Mouse (Mus musculus): ENCODE measurements around the gene F11r. TPM values are rescaled to one million over a fixed set of nuclear protein-coding genes. Genes with fewer than 3 reads are reported as not detected.

Gene F11r
- polyA plus RNA-seq, 1 experiment from 2014 or later: 34.2 TPM

DNA sequence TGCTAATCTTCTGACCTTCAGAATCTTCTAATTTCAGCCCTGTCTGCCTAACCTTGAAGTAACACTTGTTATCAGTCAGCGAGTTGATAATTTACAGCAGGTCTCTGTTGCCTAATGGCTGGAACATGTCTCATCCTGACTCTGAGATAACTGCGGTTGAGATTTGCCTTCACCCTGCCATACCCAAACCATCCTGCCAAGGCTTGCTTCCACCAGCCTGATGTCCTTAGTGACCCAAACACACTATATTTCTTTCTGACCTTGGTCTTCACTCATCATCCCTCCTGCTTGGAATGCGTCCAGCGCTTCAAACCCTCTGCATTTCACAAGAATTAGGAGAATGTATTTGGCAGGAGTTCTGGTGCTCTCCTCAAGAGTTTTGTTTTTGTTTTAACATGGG is 12.2 kb upstream of the F11r start:
- H3K27ac ChIP-seq (ENCODE audit: low read length): no peak overlapping the region
- no peaks in the 10 kb centered on the region for H3K9me3 ChIP-seq (replicated peaks; ENCODE audit: control insufficient read depth, low read length)
- peaks cover 2% of the 10 kb centered on the region; the same call in 1 of the 2 replicates for H3K4me1 ChIP-seq (ENCODE audit: control insufficient read depth, low read depth, low read length)
- WGBS (ENCODE audit: insufficient replicate concordance): 57% methylated on average over 4 of the region's 4 CpGs
- H3K4me2 ChIP-seq (ENCODE audit: low read depth, low read length): no peak overlapping the region
- H3K27me3 ChIP-seq (ENCODE audit: control insufficient read depth, insufficient read depth, low read depth, low read length): no peaks in the 10 kb centered on the region
- no peak overlapping the region for H3K4me3 ChIP-seq (ENCODE audit: low read depth, low read length)
- no peak overlapping the region for H3K9ac ChIP-seq (ENCODE audit: low read depth, low read length)
- H3K36me3 ChIP-seq (ENCODE audit: control insufficient read depth, insufficient read depth): no peaks in the 10 kb centered on the region
- peak; percentile 39 for ATAC-seq (ENCODE audit: low read depth)

DNA sequence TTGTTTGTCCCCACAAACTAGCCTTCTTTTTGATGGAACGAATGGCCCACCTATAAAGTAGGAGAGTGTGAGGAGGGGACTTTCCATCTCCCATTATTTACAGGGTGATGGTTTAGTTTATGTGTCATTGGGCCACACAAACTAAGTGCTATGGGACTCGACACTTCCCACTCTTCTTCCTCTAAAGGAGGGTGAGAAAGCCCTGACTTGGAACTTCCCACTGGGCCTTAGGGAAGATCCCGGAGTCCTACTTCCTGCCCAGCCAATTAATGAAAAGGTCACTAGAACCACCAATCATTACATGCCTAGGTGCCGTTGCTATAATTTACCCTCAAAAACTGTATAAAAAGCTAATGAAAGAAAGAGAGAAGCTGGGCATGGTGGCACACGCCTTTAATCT is 5.2 kb upstream of the F11r start:
- no peak overlapping the region for H3K4me2 ChIP-seq (ENCODE audit: low read depth, low read length)
- H3K4me1 ChIP-seq (ENCODE audit: control insufficient read depth, low read depth, low read length): no peaks in the 10 kb centered on the region; the same call in 1 of the 2 replicates
- H3K9me3 ChIP-seq (replicated peaks; ENCODE audit: control insufficient read depth, low read length): no peaks in the 10 kb centered on the region
- no peak overlapping the region for H3K27ac ChIP-seq (ENCODE audit: low read length)
- no peak overlapping the region for H3K4me3 ChIP-seq (ENCODE audit: low read depth, low read length)
- 43% methylated on average over 5 of the region's 5 CpGs for WGBS (ENCODE audit: insufficient replicate concordance)
- no peak for ATAC-seq (ENCODE audit: low read depth)
- no peaks in the 10 kb centered on the region for H3K36me3 ChIP-seq (ENCODE audit: control insufficient read depth, insufficient read depth)
- H3K9ac ChIP-seq (ENCODE audit: low read depth, low read length): no peak overlapping the region
- peaks cover 12% of the 10 kb centered on the region for H3K27me3 ChIP-seq (ENCODE audit: control insufficient read depth, insufficient read depth, low read depth, low read length)

DNA sequence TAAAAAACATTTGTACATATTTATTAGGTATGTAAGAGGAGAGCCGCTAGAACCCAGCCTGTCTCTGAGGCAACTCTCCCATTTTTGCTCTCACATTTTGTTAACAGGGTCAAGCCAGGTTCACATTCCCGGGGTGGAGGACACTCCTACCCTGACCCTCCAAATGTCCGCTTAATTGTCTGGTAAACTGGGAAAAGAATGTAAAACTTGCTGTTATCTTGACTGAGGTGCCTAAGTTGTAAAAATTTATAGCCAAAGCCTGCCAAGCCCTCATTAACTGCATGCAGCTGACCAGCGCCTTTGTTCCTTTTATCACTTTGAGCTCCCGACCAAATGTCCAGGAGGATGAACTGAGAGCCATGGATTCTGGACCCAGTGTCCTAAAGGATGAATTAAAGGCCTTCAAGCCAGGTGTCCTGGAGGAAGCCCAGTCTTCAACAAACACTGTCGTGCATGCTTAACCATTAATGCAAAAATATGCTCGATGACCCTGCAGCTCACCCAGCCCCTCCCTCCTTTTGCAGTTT is 2.0 kb upstream of the F11r start:
- peaks cover 39% of the 10 kb centered on the region for H3K27me3 ChIP-seq (ENCODE audit: control insufficient read depth, insufficient read depth, low read depth, low read length)
- ATAC-seq (ENCODE audit: low read depth): no peak

DNA sequence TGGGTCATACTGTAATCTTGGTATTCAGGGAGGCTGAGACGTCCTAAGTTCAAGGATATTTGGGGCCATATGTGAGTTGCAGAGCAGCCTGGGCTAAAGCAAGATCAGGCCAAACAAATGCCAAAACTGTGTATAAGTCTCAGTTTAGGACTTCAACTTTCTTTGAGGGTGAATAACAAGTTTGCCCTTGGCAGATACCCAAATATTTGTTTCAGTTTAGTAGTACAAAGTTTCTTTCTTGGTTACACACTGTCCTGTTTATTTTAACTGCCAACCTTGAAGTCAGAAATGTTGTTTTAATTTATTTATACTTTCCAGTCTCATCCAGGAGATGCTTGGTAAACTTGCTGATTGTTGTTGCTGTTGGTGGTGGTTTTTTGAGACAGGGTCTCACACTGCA is 1.4 kb upstream of the F11r start:
- ATAC-seq (ENCODE audit: low read depth): no peak
- H3K4me1 ChIP-seq (ENCODE audit: control insufficient read depth, low read depth, low read length): peaks cover 2% of the 10 kb centered on the region
- 52% methylated on average over 1 of the region's 1 CpGs for WGBS (ENCODE audit: insufficient replicate concordance)
- H3K9ac ChIP-seq (ENCODE audit: low read depth, low read length): no peak overlapping the region
- no peak overlapping the region for H3K27ac ChIP-seq (ENCODE audit: low read length)
- no peak overlapping the region for H3K4me3 ChIP-seq (ENCODE audit: low read depth, low read length)
- H3K36me3 ChIP-seq (ENCODE audit: control insufficient read depth, insufficient read depth): no peaks in the 10 kb centered on the region
- no peak overlapping the region for H3K4me2 ChIP-seq (ENCODE audit: low read depth, low read length)
- H3K9me3 ChIP-seq (replicated peaks; ENCODE audit: control insufficient read depth, low read length): no peaks in the 10 kb centered on the region
- H3K27me3 ChIP-seq (ENCODE audit: control insufficient read depth, insufficient read depth, low read depth, low read length): peaks cover 41% of the 10 kb centered on the region

More for the DNA sequence above, 2.0 kb upstream of the F11r start:
- no peak overlapping the region for H3K9ac ChIP-seq (ENCODE audit: low read depth, low read length)
- no peak overlapping the region for H3K27ac ChIP-seq (ENCODE audit: low read length)
- no peaks in the 10 kb centered on the region for H3K36me3 ChIP-seq (ENCODE audit: control insufficient read depth, insufficient read depth)
- H3K4me2 ChIP-seq (ENCODE audit: low read depth, low read length): no peak overlapping the region
- H3K9me3 ChIP-seq (replicated peaks; ENCODE audit: control insufficient read depth, low read length): no peaks in the 10 kb centered on the region
- peaks cover 2% of the 10 kb centered on the region for H3K4me1 ChIP-seq (ENCODE audit: control insufficient read depth, low read depth, low read length)
- WGBS (ENCODE audit: insufficient replicate concordance): 43% methylated on average over 7 of the region's 7 CpGs
- H3K4me3 ChIP-seq (ENCODE audit: low read depth, low read length): no peak overlapping the region

DNA sequence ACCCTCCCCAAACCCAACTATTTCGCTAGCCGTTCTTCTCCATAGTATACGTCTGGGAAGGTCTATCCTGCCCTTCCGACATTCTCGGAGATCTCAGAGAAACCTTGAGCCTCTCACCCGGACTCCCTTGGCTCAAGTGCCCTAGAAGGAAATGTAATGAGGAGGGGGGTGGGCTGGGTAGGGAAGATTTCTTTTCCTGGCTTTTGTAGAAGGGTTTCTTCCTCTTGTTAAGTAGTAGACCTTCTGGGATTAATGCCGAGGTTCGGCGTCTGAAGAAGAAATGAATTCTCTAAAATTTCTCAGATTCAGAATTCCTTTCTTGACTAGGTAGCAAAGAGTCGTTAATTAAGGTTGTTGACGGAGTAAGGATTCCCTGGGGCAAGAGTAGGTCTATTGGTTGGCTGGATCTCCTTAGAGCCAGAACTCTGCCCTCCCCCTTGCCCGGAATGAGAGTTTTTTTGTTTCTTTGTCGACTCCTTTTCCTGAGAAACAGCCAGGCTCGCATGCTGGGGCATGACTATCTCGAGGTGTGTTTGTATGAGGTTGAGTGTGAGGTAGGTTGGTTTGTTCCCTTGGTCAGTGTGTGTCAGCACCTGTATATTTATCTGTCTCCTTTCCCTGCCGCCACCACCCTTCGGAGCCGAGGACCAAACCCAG is 807 bp downstream of the F11r start:
- Histone ChIP-seq H3K4me2 (ENCODE audit: low read depth, low read length) (peak overlapping the region; percentile 37), H3K9me3 (replicated peaks; ENCODE audit: control insufficient read depth, low read length) (no peaks in the 10 kb centered on the region), H3K9ac (ENCODE audit: low read depth, low read length) (peak overlapping the region; percentile 8), H3K4me3 (ENCODE audit: low read depth, low read length) (peak overlapping the region; percentile 51), H3K27me3 (ENCODE audit: control insufficient read depth, insufficient read depth, low read depth, low read length) (peaks cover 41% of the 10 kb centered on the region), H3K4me1 (ENCODE audit: control insufficient read depth, low read depth, low read length) (peaks cover 13% of the 10 kb centered on the region), H3K36me3 (ENCODE audit: control insufficient read depth, insufficient read depth) (no peaks in the 10 kb centered on the region), H3K27ac (ENCODE audit: low read length) (peak overlapping the region; percentile 68; the same call in 1 of the 2 replicates)
- whole genome bisulfite sequencing (ENCODE audit: insufficient replicate concordance): 4% methylated on average over 18 of the region's 18 CpGs
- ATAC-seq (ENCODE audit: low read depth): no peak

DNA sequence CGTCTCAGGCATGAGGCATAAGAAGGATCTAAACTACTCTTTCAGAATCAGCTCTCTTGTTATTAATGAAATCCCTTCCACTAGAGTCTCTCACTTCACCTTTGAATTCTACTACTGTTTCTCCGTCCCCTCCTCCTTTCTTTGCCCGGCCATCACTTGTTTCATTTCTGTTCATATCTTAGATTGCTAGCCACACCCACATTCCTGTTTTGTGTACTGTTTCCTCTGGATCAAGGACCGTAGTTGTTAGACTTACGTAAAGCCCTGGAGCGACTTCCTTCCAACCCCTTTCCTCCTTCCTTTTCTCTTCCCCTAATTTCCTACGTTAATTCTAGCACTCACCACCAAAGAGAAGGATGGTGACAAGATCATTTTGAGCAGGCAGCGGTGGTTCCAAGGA is 1.7 kb downstream of the F11r start:
- ATAC-seq (ENCODE audit: low read depth): no peak
- WGBS (ENCODE audit: insufficient replicate concordance): 19% methylated on average over 8 of the region's 8 CpGs
- H3K36me3 ChIP-seq (ENCODE audit: control insufficient read depth, insufficient read depth): no peaks in the 10 kb centered on the region
- peaks cover 41% of the 10 kb centered on the region for H3K27me3 ChIP-seq (ENCODE audit: control insufficient read depth, insufficient read depth, low read depth, low read length)
- peak overlapping the region; percentile 51 for H3K4me3 ChIP-seq (ENCODE audit: low read depth, low read length)
- no peak overlapping the region for H3K9ac ChIP-seq (ENCODE audit: low read depth, low read length)
- H3K27ac ChIP-seq (ENCODE audit: low read length): no peak overlapping the region
- H3K4me2 ChIP-seq (ENCODE audit: low read depth, low read length): peak overlapping the region; percentile 38
- H3K4me1 ChIP-seq (ENCODE audit: control insufficient read depth, low read depth, low read length): peaks cover 13% of the 10 kb centered on the region
- no peaks in the 10 kb centered on the region; the same call in 1 of the 2 replicates for H3K9me3 ChIP-seq (replicated peaks; ENCODE audit: control insufficient read depth, low read length)

DNA sequence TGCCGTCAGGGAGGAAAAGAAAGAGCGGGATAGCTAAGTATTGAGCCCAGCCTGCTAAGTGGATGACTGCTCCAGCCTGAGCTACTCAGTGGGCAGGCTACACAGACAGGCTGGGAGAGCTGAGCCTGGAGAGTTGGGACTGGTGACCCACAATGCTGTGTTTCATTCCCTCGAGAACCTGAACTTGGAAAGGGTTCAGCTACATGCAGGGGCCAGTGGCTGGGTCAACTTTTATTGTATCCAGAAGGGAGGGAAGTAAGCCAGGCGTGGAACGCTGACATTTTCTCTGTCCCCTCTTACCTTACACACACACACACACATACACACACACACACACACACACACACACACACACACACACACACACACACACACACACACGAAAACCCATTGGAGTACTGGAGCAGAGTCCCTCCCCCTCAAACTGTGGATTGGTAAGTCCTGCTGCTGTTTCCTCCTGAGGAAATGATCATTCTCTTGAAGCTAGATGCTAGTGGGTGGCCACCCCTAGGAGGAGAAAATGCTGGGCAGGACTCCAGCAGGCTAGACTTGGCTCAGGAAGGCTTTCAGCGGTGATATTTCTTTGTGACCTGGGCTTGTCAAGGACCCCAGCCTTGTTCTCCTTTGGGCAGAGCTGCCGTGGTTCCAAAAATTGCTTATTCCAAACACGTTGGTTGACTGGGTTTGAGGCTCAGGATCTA is 2.8 kb downstream of the F11r start:
- Histone ChIP-seq H3K9ac (ENCODE audit: low read depth, low read length) (peak overlapping the region; percentile 18; the same call in 1 of the 2 replicates), H3K4me3 (ENCODE audit: low read depth, low read length) (peak overlapping the region; percentile 27; the same call in 1 of the 2 replicates), H3K9me3 (replicated peaks; ENCODE audit: control insufficient read depth, low read length) (no peaks in the 10 kb centered on the region; the same call in 1 of the 2 replicates), H3K36me3 (ENCODE audit: control insufficient read depth, insufficient read depth) (no peaks in the 10 kb centered on the region), H3K27me3 (ENCODE audit: control insufficient read depth, insufficient read depth, low read depth, low read length) (peaks cover 40% of the 10 kb centered on the region), H3K4me1 (ENCODE audit: control insufficient read depth, low read depth, low read length) (peaks cover 13% of the 10 kb centered on the region), H3K4me2 (ENCODE audit: low read depth, low read length) (peak overlapping the region; percentile 38), H3K27ac (ENCODE audit: low read length) (peak overlapping the region; percentile 41; the same call in 1 of the 2 replicates)
- 15% methylated on average over 8 of the region's 9 CpGs for WGBS (ENCODE audit: insufficient replicate concordance)
- no peak for ATAC-seq (ENCODE audit: low read depth)

DNA sequence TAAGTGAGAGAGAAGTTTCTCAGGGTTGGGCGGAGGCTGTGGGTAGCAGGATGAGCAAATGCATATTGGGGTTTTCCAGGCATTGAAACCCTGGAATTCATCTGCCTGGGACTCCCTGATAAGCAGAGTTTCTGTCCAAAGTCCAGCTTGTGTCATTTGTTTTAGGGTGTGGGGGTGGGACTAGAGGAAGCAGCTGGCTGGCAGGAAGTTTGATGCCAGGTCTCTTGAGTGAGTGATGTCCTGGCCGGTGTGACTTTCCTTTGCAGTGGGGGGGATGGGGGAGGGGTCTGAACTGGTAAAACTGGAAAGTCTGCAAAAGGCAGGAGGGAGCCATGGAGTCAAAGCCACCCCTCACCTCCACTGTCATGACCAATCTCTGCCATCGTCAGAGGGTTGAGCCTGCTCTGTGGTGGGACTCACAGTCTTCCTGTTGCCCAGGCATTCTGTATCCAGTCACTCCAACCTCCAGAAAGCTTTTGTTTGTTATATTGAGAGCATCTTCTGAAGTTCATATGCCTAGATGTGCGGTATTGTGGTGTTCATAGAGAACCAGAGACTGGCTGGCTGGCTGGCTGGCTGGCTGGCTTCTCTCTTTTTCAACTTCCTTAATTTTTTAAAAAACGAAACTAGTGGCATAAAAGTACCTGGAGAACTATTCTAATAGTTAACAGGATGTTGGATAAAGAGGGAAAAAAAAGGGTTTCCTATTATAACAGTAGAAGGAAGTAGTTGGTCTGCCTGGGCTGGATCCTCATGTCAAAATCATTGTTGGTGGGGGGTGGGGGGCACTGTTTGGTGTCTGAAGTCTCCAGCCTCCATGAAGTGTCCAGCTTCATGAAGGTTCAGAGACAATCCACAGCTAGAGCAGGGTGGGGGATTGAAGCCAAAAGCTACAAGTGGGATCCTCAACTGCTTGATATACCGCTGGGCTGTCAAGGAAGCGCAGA is 4.4 kb downstream of the F11r start:
- H3K4me2 ChIP-seq (ENCODE audit: low read depth, low read length): peak overlapping the region; percentile 48
- H3K27ac ChIP-seq (ENCODE audit: low read length): peak overlapping the region; percentile 56
- no peaks in the 10 kb centered on the region; the same call in 1 of the 2 replicates for H3K9me3 ChIP-seq (replicated peaks; ENCODE audit: control insufficient read depth, low read length)
- no peak overlapping the region for H3K9ac ChIP-seq (ENCODE audit: low read depth, low read length)
- 10% methylated on average over 7 of the region's 7 CpGs for WGBS (ENCODE audit: insufficient replicate concordance)
- peak; percentile 31 for ATAC-seq (ENCODE audit: low read depth)
- no peaks in the 10 kb centered on the region for H3K36me3 ChIP-seq (ENCODE audit: control insufficient read depth, insufficient read depth)
- peaks cover 33% of the 10 kb centered on the region for H3K27me3 ChIP-seq (ENCODE audit: control insufficient read depth, insufficient read depth, low read depth, low read length)
- H3K4me1 ChIP-seq (ENCODE audit: control insufficient read depth, low read depth, low read length): peaks cover 13% of the 10 kb centered on the region
- H3K4me3 ChIP-seq (ENCODE audit: low read depth, low read length): peak overlapping the region; percentile 13

All from liver, embryonic 16.5 days (tissue).